Mouse (Mus musculus): ENCODE data around the gene Mybph.

- no peak for TF ChIP-seq CTCF (IDR thresholded peaks at IDR 0.05; ENCODE audit: insufficient read depth, low read depth, low read length)
- no peak for TF ChIP-seq POLR2A (IDR thresholded peaks at IDR 0.05; ENCODE audit: insufficient read depth, low read depth, low read length)
Observed at GRCm38 (mm10) chr1:134204230-134204629, 11.0 kb downstream of the Mybph start.

Measured in olfactory bulb, adult 2 months (tissue).